Mouse (Mus musculus): ENCODE results near the gene Klhl25.
"Not testable (repeated sequence)": the region's sequence is repeated elsewhere in the genome, so short reads cannot be mapped to it uniquely, and the experiment has no call there.

The Klhl25 gene

DNA sequence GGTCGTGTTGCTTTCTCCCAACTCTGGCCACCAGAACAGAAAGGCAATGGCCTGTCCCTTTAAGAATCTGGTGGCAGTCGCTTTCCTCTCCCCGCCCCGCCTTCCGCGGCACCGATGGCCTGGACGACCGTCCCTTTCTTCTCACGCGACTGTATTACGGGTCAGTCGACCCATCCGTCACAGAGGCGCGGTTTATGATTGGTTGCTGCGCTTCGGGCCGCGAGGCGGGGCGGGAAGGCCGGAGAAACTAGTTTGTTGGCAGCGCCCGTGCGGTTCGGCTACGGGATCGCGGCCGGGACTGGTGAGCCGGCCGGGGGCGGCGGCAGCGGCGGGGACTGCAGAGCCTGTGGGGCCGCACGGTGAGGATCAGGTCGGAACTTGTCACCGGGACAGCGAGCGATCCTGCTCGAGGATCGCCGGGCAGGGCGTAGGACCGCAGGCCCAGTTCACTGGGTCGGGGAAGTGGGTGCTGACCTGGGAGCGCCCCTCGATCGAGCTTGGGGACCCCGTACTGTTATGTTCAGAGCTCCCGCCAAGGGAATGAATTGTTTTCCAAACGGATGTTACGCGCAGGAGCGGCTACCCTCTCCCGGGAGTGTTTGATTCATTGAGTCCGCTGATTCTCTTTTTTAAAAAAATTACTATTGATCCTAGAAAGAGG, at the start of gene Klhl25:
Gene Klhl25, plus strand, starts transcription at position 196 of the 661 bp plus-strand sequence.
- peak; percentile 95 for DNase-seq

DNA sequence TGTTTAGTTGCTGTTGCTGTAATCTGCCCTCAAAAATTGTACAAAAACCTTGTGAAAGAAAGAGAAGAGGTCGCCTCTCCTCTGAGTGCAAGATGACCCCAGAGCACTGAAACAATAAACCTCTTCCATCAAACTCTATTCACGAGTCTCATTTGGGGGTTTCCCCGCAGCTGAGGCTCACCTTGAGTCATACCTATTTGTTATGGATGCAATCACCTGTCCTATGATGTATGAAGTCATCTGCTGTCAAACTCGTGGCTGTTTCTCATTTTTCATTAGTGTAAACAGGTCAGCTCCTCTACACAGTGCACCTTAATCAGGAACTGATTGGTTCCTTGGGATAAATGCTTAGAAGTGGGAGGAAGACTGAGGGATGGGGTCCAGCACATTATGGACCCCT, 47.6 kb upstream of the Klhl25 start:
- DNase-seq = no peak

DNA sequence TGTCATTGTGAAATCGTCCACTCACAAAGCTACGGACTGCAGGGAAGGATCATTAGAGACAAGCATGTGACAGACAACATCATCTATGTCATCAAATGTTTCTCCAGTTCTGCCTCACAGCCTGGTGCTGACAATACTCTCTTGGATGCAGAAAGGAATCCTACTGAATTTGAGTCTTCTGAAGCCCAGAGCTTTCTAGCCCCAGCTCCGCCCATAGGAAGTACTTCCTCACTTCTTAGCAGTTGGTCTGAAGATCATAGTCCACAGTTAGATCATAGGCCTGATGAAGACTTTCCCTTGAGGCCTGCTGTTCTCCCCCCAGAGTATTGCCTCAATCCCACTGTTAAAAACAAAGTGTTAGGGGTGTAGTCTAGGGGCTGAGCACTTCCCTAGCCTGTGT, 47.1 kb upstream of the Klhl25 start:
- DNase-seq = no peak

DNA sequence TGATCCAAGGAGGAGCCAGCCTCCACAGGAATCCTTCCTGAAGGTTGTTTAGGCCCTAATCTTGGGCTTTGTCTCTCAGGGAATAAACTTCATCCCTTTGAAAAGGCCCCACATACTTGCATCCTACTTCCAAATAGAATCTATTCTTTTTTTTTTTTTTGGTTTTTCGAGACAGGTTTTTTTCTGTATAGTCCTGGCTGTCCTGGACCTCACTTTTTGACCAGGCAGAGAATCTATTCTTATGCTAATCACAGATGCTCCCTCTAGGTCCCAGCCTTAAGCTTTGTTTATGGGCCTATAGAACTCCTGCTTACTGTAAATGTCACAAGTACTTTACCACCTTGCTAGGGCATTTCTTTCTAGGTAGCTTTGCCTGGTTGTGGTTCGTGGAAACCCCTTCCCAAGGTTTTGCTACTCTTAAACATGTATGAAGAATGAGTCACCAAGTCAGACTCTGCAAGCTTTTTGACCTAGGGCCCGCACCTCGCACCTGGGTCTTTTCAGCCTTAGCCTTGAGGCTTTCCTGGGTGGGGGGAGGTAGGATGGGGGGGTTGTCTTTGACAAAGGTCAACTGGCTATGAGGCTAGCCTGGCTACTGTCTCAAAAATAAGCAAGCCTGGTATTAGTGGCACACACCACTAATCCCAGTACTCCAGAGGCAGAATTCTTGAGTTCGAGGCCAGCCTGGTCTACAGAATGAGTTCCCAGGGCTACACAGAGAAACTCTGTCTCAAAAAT, 46.3 kb upstream of the Klhl25 start:
- DNase-seq = no peak

DNA sequence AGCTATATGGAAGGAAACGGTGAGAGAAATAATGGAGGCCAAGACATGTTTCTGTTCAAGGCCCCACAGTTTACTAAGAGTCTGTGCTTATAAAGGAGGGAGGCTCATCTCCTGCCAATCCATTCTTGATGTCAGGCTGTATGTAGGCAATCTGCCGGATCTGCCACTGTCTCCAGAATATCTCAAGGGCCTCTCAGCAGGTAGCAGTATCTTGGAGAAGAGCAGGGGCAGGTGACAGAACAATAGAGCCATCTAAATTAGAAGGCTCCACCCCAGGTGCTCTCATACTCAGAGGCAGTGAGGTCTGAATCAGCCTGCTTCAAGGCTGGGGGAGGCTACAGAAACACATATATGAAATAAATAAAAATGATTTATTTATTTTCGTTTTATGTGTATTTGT, 45.2 kb upstream of the Klhl25 start:
- no peak for DNase-seq

DNA sequence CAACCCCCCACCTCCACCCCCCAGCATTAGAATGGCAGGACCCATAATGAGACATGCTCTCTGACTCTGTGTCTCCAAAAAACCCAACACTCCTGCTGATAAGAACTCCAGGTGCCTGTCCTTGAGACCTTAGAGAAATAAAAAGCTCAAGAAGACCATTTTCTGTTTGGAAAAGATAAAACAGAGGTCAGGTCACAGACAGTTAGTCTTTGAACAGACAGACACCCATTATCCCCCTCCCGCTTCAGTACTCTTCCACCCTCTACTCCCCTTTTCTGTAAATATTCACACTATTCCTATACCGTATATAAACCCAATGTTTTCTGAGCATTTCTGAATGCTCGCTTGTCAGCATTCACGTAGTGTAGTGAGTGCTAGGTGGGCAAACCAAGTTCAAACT, 41.9 kb upstream of the Klhl25 start:
- no peak for DNase-seq

DNA sequence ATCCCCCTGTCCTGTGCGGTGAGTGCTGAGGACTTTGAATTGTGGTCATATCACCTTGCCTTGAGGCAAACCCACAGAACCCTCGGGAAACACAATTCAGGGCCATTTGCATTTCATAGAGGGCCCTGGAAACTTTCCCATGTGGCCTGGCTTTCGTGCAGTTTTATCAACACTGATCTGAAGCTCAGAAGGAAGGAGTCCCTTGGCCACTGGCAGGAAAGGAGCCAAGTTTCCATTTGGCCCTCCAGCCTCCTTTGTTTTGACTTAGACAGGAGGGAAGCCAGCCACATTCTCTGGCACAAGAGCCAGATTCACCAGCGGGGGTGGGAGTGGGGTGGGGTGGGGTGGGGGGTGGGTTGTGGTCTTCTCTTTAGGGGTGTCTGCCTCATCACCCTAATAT, 41.4 kb upstream of the Klhl25 start:
- DNase-seq = no peak

DNA sequence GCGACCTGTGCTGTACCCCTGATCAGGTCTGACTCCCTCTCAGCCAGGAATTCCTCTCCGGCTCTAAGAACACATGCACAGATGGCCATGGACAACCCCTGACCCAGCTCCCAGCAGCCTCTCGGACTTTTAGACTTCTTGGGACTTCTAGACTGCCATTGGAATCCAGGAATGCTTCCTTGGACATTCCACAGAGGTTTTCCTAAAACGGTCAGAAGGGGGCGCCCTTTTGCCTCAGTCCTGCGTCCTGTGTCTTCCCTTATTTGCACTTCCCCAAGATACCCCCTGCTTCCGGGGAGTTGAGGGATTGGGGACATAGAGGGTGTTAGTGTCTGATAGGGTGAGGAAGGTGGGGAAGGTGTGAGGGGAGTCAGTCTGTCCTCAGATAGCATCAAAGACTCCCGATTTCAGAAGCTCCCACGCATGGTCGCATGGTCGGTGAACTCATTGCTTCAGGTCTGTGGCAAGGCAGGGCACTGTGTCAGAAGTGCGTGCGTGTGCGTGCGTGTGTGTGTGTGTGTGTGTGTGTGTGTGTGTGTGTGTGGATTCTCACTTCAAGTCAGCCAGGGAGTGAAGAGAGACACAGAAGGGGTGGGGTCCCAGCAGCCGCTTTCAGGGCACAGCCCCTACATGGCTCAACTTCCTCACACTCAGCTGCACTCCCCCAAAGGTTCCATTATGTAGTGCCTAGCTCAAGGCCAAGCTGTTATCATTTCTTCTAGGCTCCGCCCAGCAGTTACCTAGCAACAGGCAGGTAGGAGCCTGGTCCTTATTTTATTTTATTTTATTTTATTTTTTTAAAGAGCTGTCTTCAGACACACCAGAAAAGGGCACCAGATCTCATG, 40.4 kb upstream of the Klhl25 start:
- DNase-seq = no peak

DNA sequence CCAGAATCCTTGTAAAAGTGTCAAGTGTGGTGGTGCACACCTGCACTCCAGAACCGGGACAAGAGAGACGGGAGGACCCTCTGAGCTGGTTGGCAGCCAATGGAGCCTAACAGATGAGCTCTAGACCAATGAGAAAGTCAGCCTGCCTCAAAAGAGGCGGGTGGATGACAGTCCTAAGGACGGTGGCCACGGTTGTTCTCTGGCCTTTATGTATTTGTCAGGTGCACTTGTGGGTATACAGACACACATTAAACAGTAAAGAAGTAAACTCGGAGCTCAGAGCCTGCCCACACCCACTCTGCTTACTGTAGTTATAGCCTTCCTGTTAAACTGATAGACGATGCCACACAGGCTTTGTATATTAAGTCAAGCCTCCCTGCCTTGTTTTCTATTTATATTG, 27.4 kb upstream of the Klhl25 start:
- no peak for DNase-seq

DNA sequence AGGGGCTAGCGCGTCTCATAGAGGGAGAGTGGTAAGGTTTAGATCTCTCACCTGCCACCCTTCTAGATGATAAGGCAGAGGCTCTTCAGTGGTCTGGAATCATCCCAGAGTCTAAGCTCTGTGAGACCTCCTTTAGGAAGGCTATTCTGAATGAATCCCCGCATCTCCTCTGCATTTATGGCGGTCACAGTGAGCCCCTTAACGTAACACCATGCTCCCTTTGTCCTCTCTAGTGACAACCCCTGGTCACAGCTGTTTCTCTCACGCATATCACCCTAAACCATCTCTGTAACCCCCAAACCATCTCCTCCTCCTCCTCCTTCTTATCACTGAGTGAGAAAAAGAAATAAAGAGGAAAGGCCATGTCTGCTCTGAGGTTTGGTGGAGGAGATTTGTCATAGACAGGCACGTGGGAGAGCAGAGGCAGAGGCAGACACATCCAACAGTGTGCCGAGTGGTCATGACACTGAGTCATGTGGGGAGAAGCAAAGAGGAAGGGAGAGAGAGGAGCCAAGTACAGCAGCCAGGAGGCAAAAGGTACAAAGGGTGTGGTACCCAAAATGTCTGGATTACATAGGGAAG, 25.9 kb upstream of the Klhl25 start:
- no peak for DNase-seq

DNA sequence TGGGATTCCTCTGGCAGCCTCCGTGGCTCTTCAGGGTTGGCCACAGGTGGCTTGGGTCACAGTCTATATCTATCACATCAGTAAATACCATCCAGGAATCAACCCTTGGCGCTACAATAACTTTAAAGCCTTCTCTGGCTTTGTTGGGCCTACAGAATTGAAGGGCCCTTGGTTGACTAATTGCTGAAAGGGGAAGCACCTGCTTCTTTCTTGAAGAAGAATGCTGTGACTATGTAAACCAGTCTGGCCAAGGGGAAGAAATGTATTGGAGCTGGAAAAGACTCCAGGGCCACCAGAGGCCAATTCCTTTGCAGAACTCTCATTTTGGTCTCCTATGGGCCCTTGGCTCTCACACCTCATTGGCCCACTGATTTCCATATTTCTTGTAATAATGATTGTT, 25.0 kb upstream of the Klhl25 start:
- no peak for DNase-seq

DNA sequence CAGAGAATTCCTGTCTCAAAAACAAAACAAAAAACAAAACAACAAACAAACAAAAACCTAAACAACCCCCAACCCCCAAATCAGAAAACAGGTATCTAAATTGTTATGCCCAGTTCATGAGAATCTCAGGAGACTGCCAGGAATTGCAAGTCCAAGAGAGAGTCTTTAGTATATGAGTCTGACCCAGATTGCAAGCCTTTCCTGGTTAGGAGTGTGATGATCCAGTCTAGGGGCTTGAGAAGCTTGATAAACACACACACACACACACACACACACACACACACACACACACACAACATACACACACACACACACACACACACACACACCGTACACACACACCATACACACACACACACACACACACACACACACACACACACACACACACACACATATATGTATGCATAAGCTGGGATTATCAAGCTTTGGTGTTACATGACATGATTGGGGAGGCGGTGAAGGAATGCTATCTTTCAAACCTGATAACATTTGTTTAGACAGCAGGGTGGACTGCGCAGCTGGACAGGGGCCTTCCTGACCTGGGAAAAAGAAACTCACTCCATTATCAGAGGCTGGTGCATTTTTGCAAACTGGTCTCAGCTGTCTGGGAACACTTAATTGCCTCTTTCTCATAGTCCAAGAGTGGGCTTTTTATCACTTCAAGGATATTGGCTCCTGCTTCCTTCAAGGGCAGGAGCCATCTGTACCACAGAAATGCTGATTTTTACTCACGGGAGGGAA, 21.6 kb upstream of the Klhl25 start:
- DNase-seq = no peak

DNA sequence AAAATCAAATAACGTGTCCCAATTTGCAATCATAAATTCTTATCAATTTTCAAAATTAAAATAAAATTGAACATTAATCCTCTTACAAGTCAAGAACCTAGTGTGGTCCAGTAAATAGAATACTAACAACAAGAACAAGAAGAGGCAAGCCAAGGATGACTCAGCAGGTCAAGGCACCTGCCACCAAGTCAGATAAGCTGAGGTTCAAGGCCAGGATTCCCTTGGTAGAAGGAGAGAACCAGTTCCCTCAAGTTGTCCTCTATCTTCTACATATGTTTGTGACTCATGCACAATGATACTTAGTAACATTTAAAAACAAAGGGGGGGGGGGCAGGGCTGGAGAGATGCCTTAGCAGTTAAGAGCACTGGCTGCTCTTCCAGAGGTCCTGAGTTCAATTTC, 20.8 kb upstream of the Klhl25 start:
- no peak for DNase-seq

DNA sequence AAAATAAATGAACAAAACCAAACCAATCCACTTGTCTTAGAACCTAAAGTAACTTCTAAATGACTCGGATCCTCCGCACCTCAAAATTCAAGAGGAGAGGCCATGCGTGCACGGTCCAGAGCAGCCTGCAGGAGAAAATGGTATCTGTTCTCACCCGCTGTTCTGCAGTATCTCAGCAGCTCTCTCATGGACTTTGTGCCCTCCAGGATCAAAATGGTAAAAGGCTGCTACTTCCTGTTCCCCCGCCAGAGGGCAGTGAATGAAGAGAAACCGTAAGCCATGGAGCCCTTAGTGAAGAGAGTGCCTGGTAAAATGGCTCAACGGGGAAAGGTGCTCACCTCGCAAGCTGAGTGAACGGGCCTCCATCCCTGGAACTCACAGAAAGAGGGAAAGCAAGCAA, 20.3 kb upstream of the Klhl25 start:
- DNase-seq = peak; percentile 58

DNA sequence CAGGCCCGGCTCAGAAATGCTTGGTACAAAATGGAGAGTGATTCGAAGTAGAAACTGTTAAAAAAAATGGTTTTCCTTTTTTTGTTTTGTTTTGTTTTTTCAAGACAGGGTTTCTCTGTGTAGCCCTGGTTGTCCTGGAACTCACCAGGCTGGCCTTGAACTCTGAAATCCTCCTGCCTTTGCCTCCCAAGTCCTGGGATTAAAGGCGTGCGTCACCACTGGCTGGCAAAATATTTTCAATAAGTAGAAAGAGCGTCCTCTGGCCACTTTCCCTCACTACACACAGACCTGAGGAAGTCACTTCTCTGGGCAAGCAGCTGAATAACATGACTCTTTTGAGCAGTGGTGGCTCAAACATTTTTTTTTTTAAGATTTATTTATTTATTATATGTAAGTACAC, 19.6 kb upstream of the Klhl25 start:
- no peak for DNase-seq

DNA sequence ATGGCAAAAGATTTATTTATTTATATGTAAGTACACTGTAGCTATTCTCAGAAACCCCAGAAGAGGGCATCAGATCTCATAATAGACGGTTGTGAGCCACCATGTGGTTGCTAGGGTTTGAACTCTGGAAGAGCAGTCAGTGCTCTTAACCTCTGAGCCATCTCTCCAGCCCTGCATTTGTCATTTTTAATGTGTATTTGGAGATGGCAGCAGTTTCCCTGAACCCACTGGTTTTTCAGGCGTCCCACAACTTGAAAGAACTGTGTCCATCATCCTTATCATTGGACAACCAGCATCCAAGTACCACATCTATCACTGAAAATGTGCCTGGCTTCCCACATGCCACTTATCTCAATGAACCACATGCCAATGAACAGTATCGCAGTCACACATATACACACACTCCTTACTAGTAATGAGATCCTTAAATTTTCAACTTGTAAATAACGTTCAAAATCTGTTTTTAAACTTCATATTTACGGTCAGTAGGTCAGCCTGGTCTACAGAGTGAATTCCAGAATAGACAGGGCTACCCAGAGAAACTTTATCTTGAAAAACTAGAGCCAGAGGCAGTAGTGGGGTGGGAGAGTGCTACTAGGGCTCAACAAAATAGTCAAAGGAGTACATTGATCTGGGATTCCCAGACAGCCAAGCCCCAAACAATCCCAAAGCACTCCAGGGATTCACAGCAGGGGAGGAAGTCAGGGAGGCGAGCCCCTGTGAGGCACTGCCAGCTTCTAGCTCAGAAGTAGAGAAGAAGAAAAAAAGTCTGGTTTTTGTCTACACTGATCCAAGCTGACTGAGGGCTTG, 17.7 kb upstream of the Klhl25 start:
- DNase-seq = no peak

DNA sequence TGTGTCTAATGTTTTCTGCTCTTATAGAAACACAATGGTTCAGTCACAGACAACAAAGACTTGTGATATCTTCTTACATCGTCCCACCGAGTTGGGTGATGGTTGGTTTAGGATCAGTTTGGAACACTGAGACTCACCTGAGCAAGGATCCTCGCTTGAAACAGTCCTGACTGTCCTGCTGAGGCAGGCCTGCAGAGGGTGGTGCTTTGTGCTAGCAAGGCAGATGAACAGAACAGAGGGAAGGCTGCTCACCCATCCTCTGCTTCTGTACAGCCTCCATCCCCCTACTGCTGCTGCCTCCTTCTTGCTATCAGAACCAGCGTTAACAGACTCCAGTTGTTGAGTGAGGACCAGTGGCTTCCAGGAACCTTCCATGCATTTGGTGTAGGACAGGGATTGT, 14.2 kb upstream of the Klhl25 start:
- DNase-seq = not testable (repeated sequence)

DNA sequence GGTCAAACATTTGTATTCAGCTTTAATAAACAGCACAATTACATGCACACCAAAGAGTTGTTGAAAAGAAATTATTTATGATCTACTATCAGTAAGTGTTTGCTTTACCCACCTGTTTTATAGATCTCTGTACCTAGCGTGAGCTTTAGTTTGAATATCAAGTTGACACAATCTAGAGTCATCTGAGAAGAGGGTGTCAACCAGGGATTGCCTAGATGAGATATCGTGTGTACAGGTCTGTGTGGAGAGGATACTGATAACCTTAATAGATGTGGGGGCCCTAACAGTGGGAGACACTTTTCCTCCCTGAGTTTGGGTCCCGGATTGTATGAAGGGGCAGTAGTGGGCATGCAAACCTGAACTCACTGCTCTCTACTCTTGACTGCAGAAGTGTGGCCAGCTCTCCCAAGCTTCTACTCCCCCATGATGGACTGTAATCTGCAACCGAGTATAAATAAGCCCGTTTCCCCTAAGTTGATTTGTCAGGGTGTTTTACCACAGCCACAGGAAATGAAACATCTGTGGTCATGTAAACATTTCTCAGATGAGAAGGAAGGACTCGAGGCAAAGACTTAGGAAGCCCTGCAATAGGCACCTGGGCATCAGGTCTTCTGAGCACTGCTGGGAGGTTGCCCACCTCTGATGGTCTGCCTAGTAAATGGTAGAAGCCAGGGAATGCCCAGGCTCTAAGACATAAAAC, 13.0 kb upstream of the Klhl25 start:
- DNase-seq = not testable (repeated sequence)

DNA sequence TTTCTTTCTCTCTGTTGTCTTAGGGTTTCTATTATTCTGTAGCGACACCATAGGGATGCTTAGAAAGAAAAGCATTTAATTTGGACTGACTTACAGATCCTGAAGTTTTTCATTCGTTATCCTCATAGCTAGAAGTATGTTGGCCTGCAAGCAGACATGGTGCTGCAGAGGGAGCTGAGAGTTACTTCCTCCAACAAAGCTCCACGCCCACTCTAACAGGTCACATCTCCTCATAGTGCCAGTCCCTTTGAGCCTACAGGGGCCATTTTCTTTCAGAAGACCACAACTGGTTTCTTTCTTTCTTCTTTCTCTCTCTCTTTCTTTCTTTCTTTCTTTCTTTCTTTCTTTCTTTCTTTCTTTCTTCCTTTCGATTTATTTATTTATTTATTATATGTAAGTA, 8.0 kb upstream of the Klhl25 start:
- DNase-seq = no peak

DNA sequence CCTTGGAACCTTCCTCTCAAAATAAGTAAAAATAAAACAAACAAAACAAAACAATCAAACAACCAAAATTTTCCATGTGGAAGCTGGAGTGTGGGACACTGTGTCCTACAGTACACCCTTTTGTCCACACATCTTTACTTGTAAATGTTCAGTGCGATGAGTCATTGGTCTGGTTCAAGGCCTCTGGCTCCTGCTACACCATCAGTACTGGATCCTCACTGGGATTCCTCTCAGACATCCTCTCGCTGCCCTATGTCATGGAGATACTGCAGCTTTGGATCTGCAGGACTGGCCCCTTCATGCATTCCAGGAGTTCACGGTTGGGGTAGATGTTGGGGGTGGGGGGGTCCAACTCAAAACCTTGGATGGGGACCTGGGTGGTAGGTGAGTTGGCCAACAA, 5.8 kb upstream of the Klhl25 start:
- DNase-seq = no peak

DNA sequence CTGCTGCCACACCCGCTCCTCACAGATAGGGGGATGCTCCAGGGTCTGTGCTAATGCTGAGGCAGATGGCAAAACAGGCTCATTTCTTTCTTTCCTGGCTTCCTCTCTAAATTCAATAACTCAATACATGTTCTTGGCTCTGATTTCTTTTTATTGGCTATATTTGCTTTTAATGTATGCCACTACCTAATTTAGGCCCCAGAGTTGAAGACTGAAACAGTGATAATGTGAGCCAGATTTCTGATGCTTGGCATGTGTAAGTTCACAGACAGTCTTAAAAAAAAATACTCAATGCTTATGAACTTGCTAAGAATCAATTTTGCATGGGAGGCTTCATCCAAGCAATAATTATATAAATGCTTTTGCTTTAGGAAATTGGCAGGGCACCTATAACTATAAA, 2.2 kb upstream of the Klhl25 start:
- DNase-seq = no peak

Data from layer of hippocampus, adult 9-11 months (tissue).